Mouse (Mus musculus) C3H10T1/2 (cell line): Measurements from ENCODE around the gene Dgke. TPM values are rescaled to one million over a fixed set of nuclear protein-coding genes. Genes with fewer than 3 reads are reported as not detected.

Experiments used
- polyA plus RNA-seq, 2 experiments: library from polyadenylated mRNA; unstranded; fragments of >200 nt; fragmentation: generic; extraction: Trizol; gene quantifications; one replicate each; pipeline ENCODE4 v1.2.1; 2012; ENCODE audit warnings: missing spikeins in 2 of 2

The Dgke gene
- under 1 TPM; 0.07 to 0.63 TPM for polyA plus RNA-seq

DNA sequence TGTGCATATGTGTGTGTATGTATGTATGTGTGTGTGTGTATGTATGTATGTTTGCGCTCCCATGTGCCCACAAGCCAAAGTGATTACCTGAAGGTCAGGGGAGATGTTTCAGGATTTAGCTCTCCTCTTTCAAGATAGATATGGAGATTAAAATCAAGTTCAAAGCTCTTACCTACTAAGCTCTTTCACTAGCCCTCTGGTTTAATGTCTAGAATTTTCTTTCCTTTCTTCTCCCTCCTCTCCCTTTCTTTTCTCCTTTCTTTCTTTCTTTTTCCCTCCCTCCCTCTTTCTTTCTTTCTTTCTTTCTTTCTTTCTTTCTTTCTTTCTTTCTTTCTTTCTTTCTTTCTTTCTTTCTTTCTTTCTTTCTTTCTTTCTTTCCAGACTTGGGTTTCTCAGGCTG, at the start of gene Dgke:
TSS of gene Dgke (minus strand) at position 101 of the 400 bp plus-strand sequence.

DNA sequence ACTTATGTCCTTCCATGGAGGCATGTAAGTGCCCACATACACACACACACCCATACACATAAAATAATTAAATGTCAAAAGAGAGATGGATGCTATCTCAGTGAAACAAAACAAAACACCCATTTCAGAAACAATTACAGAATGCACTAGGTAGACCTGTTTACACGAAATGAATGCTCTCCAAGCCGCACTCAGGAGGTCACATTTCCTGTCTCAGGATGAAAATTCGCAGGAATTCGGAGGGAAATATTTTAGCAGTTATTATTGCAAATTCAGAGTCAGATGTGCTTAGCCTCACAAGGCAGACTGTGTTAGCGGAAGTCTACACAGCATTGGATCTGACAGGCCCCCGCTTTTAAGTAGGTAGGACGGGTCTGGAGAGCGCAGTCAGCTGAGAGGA, 6.9 kb upstream of the Dgke start, which contains the start of gene Gm525:
TSS of gene Gm525 (plus strand) at position 301 of the 400 bp plus-strand sequence.

GRCm38 (mm10) chr11:88998974-88999722, 67.5 kb downstream of the Dgke start, which contains the start of gene Trim25:
Gene Trim25, plus strand, starts transcription at chr11:88999376.

Other genes with a start within 250 kb of the Dgke start
- 10 to 100 TPM in 1 of 2 experiments, 1 to 10 TPM in 1; 9.1 to 23.0 TPM for gene Akap1, start 202.3 kb downstream of the Dgke start, polyA plus RNA-seq
- gene Scpep1, start 111.4 kb downstream of the Dgke start, polyA plus RNA-seq = 100 to 1,000 TPM in 1 of 2 experiments, 10 to 100 TPM in 1; 39.0 to 269 TPM
- gene Elobl, start 99.9 kb downstream of the Dgke start, polyA plus RNA-seq = 10 to 100 TPM in 1 of 2 experiments, under 1 TPM in 1; 0.84 to 21.2 TPM
- 10 to 100 TPM in 1 of 2 experiments, 1 to 10 TPM in 1; 3.1 to 11.2 TPM for gene Coil, start 96.6 kb downstream of the Dgke start, polyA plus RNA-seq
- gene Trim25, start 67.5 kb downstream of the Dgke start, polyA plus RNA-seq = not detected
- not detected for gene Gm525, start 7.0 kb upstream of the Dgke start, polyA plus RNA-seq
- not detected for gene Nog, start 235.5 kb upstream of the Dgke start, polyA plus RNA-seq